Mouse (Mus musculus) embryonic facial prominence, embryonic 12.5 days (tissue): Measurements from ENCODE around the gene Fbxl12. TPM values are rescaled to one million over a fixed set of nuclear protein-coding genes. Genes with fewer than 3 reads are reported as not detected.

ENCODE experiments used
- ATAC-seq: fragments of 200-750 bp; cut with Nextera tagmentation; 2 replicates; pipeline ENCODE4 v1.8.0; 2017; ENCODE audit not compliant: insufficient number of reproducible peaks, insufficient read depth, low FRiP score, low TSS enrichment
- H3K27ac ChIP-seq: fragments of 300-500 bp; sonication (generic); 2 replicates; pipeline ENCODE4 v1.5.1; 2016; ENCODE audit warnings: mild to moderate bottlenecking
- H3K27me3 ChIP-seq: fragments of 300-500 bp; sonication (generic); 2 replicates; pipeline ENCODE4 v1.6.1; 2016; ENCODE audit warnings: mild to moderate bottlenecking, moderate library complexity
- H3K36me3 ChIP-seq: fragments of 300-500 bp; sonication (generic); 2 replicates; pipeline ENCODE4 v1.6.1; 2016; ENCODE audit warnings: mild to moderate bottlenecking
- H3K4me1 ChIP-seq: fragments of 300-500 bp; sonication (generic); 2 replicates; pipeline ENCODE4 v1.6.1; 2016
- H3K4me2 ChIP-seq: fragments of 300-500 bp; sonication (generic); replicated peaks from 2 replicates; pipeline ENCODE4 v1.6.1; 2016; ENCODE audit warnings: mild to moderate bottlenecking, moderate library complexity
- H3K4me3 ChIP-seq: fragments of 300-500 bp; sonication (generic); 2 replicates; pipeline ENCODE4 v1.5.1; 2016; ENCODE audit warnings: mild to moderate bottlenecking
- H3K9ac ChIP-seq: fragments of 300-500 bp; sonication (generic); 2 replicates; pipeline ENCODE4 v1.6.1; 2016; ENCODE audit warnings: mild to moderate bottlenecking, moderate library complexity
- H3K9me3 ChIP-seq: fragments of 300-500 bp; sonication (generic); 2 replicates; pipeline ENCODE4 v1.6.1; 2016; ENCODE audit warnings: mild to moderate bottlenecking, moderate library complexity
- WGBS: fragments of 180-500 bp; shearing (Covaris S2); methylation state at CpG from one replicate; pipeline ENCODE4 v1.1.7; 2016; 5-methylcytosine and 5-hydroxymethylcytosine counted together
- polyA plus RNA-seq: library from polyadenylated mRNA; unstranded; fragments of >200 nt; fragmentation: Nextera tagmentation; extraction: Ambion mirVana; gene quantifications from 2 replicates; pipeline ENCODE4 v1.2.1, GENCODE M21; 2016

Gene Fbxl12
- polyA plus RNA-seq, 1 experiment from 2014 or later = 21.5 TPM

DNA sequence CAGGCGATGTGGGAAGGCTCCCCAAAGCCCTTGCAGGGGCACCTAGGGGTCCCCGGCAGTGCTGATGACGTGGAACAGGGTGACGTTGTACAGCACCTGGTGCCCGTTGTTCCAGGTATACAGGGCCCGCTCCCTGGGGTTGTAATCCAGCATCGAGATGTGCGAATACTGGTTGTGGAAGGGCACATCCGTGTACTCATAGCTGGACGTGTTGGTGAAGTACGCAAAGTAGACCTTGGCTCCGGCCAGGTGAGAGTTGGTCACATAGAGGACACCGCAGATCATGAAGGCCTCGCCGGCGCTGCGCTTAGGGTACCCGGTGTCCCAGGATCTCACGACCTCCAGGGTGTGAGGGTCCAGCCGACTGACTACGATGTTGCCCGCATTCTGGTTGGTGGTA lies 23.5 kb upstream of the Fbxl12 start:
- no peak for ATAC-seq
- no peak overlapping the region for H3K9ac ChIP-seq
- no peak overlapping the region for H3K27ac ChIP-seq
- H3K36me3 ChIP-seq = peaks cover 21% of the 10 kb centered on the region
- no peaks in the 10 kb centered on the region for H3K9me3 ChIP-seq
- no peaks in the 10 kb centered on the region for H3K27me3 ChIP-seq
- no peak overlapping the region for H3K4me2 ChIP-seq
- H3K4me1 ChIP-seq = no peaks in the 10 kb centered on the region
- 92% methylated on average over 22 of the region's 22 CpGs for WGBS
- no peak overlapping the region for H3K4me3 ChIP-seq

DNA sequence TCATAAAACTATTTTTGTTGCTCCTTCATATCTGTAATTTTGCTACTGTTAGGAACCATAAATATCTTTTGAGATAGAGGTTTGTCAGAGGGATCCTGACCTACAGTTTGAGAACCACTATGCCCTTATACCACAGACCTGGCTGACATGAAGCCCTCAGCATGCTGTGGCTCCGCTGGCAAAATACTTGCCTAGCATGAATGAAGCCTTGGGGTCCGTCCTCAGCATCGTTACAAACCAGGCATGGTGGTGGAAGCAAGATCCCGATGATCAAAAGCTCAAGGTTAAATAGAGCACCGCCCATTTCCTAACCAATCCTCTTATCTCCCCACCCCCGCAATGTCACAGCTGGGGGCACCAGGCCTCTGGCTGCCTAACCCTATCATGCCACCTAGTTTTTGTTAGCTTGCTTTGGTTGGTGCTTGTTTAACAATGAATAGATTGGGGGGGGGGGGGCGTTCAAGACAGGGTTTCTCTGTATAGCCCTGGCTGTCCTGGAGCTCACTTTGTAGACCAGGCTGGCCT lies 22.0 kb upstream of the Fbxl12 start:
- Histone ChIP-seq H3K4me3 (no peak overlapping the region), H3K4me1 (no peaks in the 10 kb centered on the region), H3K27me3 (no peaks in the 10 kb centered on the region), H3K27ac (no peak overlapping the region), H3K4me2 (no peak overlapping the region), H3K9me3 (no peaks in the 10 kb centered on the region), H3K9ac (no peak overlapping the region), H3K36me3 (peaks cover 36% of the 10 kb centered on the region)
- no peak for ATAC-seq
- 13% methylated on average over 7 of the region's 7 CpGs for WGBS

DNA sequence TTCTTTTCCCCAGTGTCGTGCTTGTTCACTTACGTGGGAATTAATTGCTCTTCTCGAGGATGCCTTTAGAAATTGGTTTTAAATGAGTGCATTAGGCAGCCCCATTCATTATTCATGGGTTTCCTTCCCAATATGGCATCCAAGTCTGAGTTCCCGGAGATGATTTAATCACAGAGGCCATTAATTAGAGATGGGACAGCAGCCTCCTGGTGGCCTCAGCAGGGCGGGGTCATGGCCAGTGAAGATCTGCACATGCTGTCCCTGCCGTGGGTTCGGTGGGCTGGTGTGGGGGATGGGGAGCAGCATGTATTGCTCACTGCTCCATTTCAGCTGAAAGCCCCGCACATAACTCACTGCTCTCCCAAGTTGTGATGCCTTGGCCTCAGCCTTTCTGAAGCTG lies 21.4 kb upstream of the Fbxl12 start:
- no peak overlapping the region for H3K4me3 ChIP-seq
- no peaks in the 10 kb centered on the region for H3K9me3 ChIP-seq
- H3K4me1 ChIP-seq = no peaks in the 10 kb centered on the region
- H3K36me3 ChIP-seq = peaks cover 43% of the 10 kb centered on the region
- 36% methylated on average over 8 of the region's 8 CpGs for WGBS
- H3K27me3 ChIP-seq = no peaks in the 10 kb centered on the region
- ATAC-seq = no peak
- H3K4me2 ChIP-seq = no peak overlapping the region
- no peak overlapping the region for H3K9ac ChIP-seq
- no peak overlapping the region for H3K27ac ChIP-seq

DNA sequence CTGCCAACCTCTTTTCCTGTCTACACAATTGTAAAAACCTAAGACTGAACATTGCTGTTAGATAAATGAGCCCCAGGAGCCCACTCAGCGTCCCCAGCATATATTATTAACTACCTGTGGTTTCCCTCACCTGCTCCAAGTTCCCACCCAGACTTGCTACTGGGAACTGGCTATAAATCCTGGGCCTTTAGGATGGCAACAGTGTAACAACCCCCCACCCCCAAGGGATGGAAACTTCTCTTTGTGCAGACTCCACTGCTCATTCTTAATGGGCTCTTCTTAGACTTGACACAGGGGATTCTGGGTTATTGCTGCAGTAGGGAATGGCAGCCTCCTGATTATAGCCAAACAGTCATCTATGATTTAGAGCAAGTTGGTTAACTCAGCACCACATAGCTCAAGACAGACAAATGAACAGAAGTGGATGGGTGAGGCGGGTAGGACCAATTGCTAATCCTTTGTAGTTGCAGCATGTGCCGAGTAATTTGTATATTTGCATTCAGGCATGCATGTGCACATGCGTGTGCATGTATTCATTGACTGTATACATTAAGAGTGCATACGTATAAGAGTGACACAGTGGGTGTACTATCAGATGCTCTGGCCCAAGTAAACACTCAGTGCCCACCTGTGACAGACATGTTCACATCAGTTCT lies 20.5 kb upstream of the Fbxl12 start:
- H3K9me3 ChIP-seq = no peaks in the 10 kb centered on the region

DNA sequence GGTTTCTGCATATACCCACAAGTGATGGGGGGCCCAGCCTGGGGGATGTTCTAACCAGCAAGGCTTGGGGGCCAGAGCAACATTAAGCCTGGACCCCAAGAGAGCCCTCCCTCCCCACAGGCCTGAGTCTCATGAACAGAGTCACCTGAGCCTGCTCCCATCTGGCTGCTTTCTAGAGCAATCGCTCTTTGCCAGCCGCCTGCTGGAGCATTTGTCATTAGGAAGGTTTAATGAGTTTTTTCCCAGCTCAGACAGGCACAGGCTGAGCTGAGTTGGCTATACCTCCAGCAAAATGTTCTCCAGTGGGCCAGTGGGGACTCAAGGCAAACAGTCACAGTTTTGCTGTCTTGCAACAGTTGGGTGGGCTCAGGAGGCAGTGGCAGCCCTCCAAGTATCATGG lies 19.8 kb upstream of the Fbxl12 start:
- Histone ChIP-seq H3K4me2 (no peak overlapping the region), H3K4me1 (no peaks in the 10 kb centered on the region), H3K4me3 (no peak overlapping the region), H3K36me3 (peaks cover 57% of the 10 kb centered on the region), H3K27ac (no peak overlapping the region), H3K27me3 (no peaks in the 10 kb centered on the region), H3K9me3 (no peaks in the 10 kb centered on the region), H3K9ac (no peak overlapping the region)
- ATAC-seq = no peak
- WGBS = 90% methylated on average over 2 of the region's 2 CpGs

More for the DNA sequence above, 20.5 kb upstream of the Fbxl12 start:
- H3K9ac ChIP-seq = no peak overlapping the region
- H3K4me3 ChIP-seq = no peak overlapping the region
- ATAC-seq = no peak
- no peak overlapping the region for H3K4me2 ChIP-seq
- H3K27me3 ChIP-seq = no peaks in the 10 kb centered on the region
- 86% methylated on average over 5 of the region's 5 CpGs for WGBS
- H3K36me3 ChIP-seq = peaks cover 50% of the 10 kb centered on the region
- H3K4me1 ChIP-seq = no peaks in the 10 kb centered on the region
- H3K27ac ChIP-seq = no peak overlapping the region

DNA sequence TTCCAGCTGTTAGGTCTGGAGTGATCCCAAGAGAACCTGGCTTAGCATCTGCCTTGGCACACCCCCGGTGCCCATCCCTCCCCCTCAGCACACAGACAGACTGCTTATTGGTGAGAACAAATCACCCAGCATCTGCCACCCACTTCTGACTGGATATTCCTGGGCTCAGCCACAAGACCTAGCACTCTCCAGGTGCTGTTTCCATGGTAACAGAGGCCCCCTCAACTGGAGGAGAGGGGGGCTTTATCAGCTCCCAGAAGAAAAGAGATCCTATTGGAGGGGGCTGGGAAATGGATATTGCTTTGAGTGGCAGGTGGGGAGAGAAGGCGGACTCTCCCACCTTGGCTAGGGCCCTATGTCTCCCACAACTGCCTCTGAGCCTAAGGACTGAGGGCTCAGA lies 19.4 kb upstream of the Fbxl12 start:
- Histone ChIP-seq H3K27ac (no peak overlapping the region), H3K36me3 (peaks cover 61% of the 10 kb centered on the region)
- ATAC-seq = no peak

DNA sequence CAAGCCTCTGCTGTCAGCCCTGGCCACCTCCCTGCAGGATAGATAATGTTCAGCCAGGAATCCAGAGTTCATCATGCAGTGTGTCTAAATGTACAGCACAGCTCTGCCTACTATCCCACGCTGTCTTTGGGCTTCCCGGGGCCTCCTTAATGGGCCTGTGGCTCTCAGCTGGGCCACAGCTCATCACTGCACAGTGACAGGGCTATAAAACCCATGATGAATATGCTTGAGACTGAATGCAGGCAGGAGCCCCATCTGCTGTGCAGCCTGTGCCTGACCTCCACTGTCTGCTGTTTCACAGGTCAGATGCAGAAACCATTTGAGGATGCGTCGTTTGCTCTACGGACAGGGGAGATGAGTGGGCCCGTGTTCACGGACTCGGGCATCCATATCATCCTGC lies 18.3 kb upstream of the Fbxl12 start:
- Histone ChIP-seq H3K9me3 (no peaks in the 10 kb centered on the region), H3K27ac (no peak overlapping the region), H3K36me3 (peaks cover 71% of the 10 kb centered on the region), H3K27me3 (no peaks in the 10 kb centered on the region), H3K4me3 (no peak overlapping the region), H3K9ac (no peak overlapping the region), H3K4me1 (no peaks in the 10 kb centered on the region), H3K4me2 (no peak overlapping the region)
- 95% methylated on average over 8 of the region's 8 CpGs for WGBS
- ATAC-seq = no peak

More for the DNA sequence above, 19.4 kb upstream of the Fbxl12 start:
- Histone ChIP-seq H3K9ac (no peak overlapping the region), H3K4me3 (no peak overlapping the region), H3K27me3 (no peaks in the 10 kb centered on the region), H3K9me3 (no peaks in the 10 kb centered on the region), H3K4me2 (no peak overlapping the region), H3K4me1 (no peaks in the 10 kb centered on the region)
- 89% methylated on average over 2 of the region's 2 CpGs for WGBS

DNA sequence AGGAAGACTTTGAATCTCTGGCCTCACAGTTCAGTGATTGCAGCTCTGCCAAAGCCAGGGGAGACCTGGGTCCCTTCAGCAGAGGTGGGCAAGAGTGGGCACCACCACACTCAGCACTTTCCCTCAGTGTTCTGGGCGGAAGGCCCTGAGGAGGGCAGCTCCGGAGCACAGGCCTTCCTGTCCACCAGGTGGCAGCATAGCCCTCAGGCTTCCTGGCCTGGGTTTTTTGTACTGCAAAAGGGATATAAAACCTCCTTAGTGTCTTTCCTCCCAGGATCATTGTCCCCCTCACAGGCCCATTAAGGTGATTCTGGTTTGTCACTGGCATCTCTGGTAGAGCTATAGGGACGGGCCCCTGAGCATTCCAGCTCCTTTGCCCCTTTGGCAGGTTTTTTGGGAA lies 17.8 kb upstream of the Fbxl12 start:
- Histone ChIP-seq H3K27me3 (no peaks in the 10 kb centered on the region), H3K27ac (no peak overlapping the region), H3K4me3 (no peak overlapping the region), H3K4me1 (no peaks in the 10 kb centered on the region), H3K36me3 (peaks cover 76% of the 10 kb centered on the region), H3K9me3 (no peaks in the 10 kb centered on the region), H3K4me2 (no peak overlapping the region), H3K9ac (no peak overlapping the region)
- ATAC-seq = no peak
- WGBS = 56% methylated on average over 3 of the region's 3 CpGs

DNA sequence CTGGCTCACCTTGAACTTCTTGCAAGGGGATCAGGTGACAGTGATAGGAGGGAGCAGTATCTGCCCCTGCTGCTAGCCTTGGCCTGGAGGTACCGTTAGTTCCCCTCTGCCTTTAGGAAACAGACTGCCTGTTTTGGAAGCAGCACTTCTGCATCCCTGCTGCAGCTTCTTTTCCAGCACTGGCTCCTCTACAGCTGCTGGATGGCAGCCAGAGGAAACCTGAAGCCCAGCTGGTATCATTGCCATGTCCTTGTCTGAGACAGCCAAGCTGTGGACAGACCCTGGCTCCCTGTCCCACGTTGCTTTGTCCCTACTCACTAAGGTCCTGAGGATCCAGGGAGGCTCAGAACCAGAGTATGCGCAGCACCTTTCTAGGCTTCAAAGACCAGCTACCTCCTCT lies 13.0 kb upstream of the Fbxl12 start:
- Histone ChIP-seq H3K9ac (no peak overlapping the region), H3K4me1 (peaks cover 10% of the 10 kb centered on the region), H3K27me3 (no peaks in the 10 kb centered on the region), H3K4me3 (no peak overlapping the region), H3K4me2 (no peak overlapping the region), H3K27ac (no peak overlapping the region), H3K9me3 (no peaks in the 10 kb centered on the region), H3K36me3 (peaks cover 87% of the 10 kb centered on the region)
- no peak for ATAC-seq
- WGBS = 87% methylated on average over 3 of the region's 3 CpGs

DNA sequence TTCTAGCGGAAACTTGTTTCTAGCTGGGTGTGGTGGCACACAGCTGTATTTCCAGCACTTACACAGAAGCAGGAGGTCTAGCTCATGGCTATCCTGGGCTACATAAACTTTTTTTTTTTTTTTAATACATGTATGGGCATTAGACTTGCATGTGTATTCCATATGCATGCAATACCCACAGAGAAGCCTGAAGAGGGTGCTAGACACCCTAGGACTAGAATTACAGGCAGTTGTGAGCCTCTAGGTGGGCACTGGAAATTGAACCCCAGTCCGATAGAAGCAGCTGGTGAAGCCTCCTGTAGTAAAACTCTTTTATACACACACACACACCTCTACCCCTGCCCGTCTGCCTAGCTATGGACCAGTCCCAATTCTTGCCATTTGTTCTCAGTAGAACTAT lies 9.3 kb upstream of the Fbxl12 start:
- no peak overlapping the region for H3K27ac ChIP-seq
- WGBS = 92% methylated on average over 3 of the region's 3 CpGs
- peaks cover 51% of the 10 kb centered on the region for H3K36me3 ChIP-seq
- H3K4me3 ChIP-seq = no peak overlapping the region
- ATAC-seq = no peak
- no peak overlapping the region for H3K4me2 ChIP-seq
- peaks cover 14% of the 10 kb centered on the region for H3K4me1 ChIP-seq
- no peak overlapping the region for H3K9ac ChIP-seq
- H3K27me3 ChIP-seq = no peaks in the 10 kb centered on the region
- no peaks in the 10 kb centered on the region for H3K9me3 ChIP-seq

DNA sequence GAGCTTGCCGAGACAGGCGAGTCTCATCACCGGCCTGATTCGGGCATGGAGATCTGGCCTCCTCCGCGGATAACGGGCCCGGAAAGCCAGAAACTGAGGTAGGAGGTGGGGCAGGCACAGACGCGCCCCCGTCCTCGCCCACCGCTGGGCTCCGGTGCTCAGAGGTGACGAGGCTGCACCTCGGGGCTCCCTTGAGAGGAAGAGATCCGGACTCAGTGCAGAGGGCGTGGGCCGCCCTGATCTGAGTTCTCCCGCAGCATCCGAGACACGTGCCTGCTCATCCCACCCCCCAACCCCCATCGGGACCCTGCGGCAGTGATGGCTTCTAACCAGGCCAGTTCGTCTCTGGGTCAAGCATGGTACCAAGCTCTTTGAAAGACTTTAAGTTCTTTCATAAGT lies 7.7 kb upstream of the Fbxl12 start:
- peak overlapping the region; percentile 89 for H3K9ac ChIP-seq
- ATAC-seq = peak; percentile 26
- under 1% methylated on average over 25 of the region's 25 CpGs for WGBS

DNA sequence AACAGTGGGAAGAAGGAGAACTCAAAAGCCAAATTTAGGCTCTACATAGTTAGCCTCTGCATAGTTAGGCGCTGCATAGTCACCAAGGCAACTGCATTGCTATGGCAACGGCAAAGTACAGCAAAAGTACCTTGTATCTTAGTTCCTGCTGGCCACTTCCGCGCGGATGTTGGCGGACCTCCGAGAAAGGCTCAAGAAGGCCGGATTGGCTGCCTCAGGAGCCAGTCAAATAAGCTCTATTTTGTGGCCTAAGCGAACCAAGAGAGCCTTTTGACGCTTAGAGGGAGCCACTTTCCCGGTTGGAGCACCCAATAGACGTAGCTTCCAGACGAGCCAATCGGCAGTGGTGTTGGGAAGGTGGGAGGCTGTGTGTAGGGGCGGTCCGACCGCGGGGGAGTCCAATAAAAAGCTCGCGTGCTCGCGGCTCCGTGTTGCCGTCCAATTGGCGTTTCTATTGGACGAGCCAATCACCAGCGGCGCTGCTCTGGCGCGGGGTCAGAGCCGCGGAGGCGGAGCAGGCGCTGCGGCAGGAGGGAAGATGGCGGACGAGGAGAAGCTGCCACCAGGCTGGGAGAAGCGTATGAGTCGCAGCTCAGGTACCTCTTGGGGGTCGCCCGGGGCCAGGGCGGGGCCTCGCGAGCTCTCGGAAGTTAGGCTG lies 7.2 kb upstream of the Fbxl12 start, which contains the start of gene Pin1:
Gene Pin1, plus strand, starts transcription at position 494 of the 658 bp plus-strand sequence.
- Histone ChIP-seq H3K27me3 (no peaks in the 10 kb centered on the region), H3K27ac (0 out of 2 replicates have a peak within 1 kb of the TSS, but pooled peaks have one; percentile 23), H3K4me2 (peak within 1 kb of the TSS; percentile 74), H3K36me3 (peaks cover 41% of the 10 kb centered on the region), H3K9ac (peak within 1 kb of the TSS; percentile 89), H3K4me3 (peak within 1 kb of the TSS; percentile 94), H3K4me1 (peaks cover 14% of the 10 kb centered on the region), H3K9me3 (no peaks in the 10 kb centered on the region)
- peak; percentile 99 for ATAC-seq
- WGBS = under 1% methylated on average over 45 of the region's 45 CpGs

More for the DNA sequence above, 7.7 kb upstream of the Fbxl12 start:
- 0 out of 2 replicates have a peak overlapping the region, but pooled peaks have one; percentile 17 for H3K27ac ChIP-seq
- H3K4me2 ChIP-seq = peak overlapping the region; percentile 74
- H3K9me3 ChIP-seq = no peaks in the 10 kb centered on the region
- peaks cover 41% of the 10 kb centered on the region for H3K36me3 ChIP-seq
- H3K4me1 ChIP-seq = peaks cover 14% of the 10 kb centered on the region
- H3K4me3 ChIP-seq = peak overlapping the region; percentile 94
- no peaks in the 10 kb centered on the region for H3K27me3 ChIP-seq
